Mouse (Mus musculus): ENCODE measurements around the gene Prok1. TPM values are rescaled to one million over a fixed set of nuclear protein-coding genes. Genes with fewer than 3 reads are reported as not detected.

Gene Prok1
- total RNA-seq, 2 experiments from 2014 or later, result not detected

- no peak for DNase-seq
- intact Hi-C loops (cut with DNase I), result loop anchor here (5.0 kb wide), 1 partner anchor 152 kb away; no protein-coding TSS in a partner anchor
These were observed 34.3 kb downstream of the Prok1 start for GRCm38 (mm10) chr3:107205170-107205569.

GRCm38 (mm10) chr3:107204413-107204812 is 35.1 kb downstream of the Prok1 start:
- DNase-seq, result no peak
- intact Hi-C loops (cut with DNase I), result no loop called here

- intact Hi-C loops (cut with DNase I), result no loop called here
- no peak for DNase-seq
These were observed 38.0 kb downstream of the Prok1 start for GRCm38 (mm10) chr3:107201310-107202180.

GRCm38 (mm10) chr3:107188226-107188899 is 51.1 kb downstream of the Prok1 start:
- DNase-seq, result peak; percentile 27 to 56
- intact Hi-C loops (cut with DNase I), result loop anchor here (1.0 to 5.0 kb wide), 2 partner anchors 94 to 286 kb away; no protein-coding TSS in a partner anchor

- no peak for DNase-seq
- intact Hi-C loops (cut with DNase I), result loop anchor here (5.0 kb wide), 1 partner anchor 285 kb away; no protein-coding TSS in a partner anchor
These were observed 52.5 kb downstream of the Prok1 start for GRCm38 (mm10) chr3:107187022-107187421.

- intact Hi-C loops (cut with DNase I), result loop anchor here (5.0 kb wide), 1 partner anchor 283 kb away; no protein-coding TSS in a partner anchor
- no peak for DNase-seq
These were observed 53.9 kb downstream of the Prok1 start for GRCm38 (mm10) chr3:107185597-107185996.

GRCm38 (mm10) chr3:107183178-107183577 is 56.3 kb downstream of the Prok1 start:
- intact Hi-C loops (cut with DNase I), result no loop called here
- peak; percentile 40 to 65 for DNase-seq

Other genes with a start within 250 kb of the Prok1 start
- 1 to 10 TPM in 1 of 2 experiments, under 1 TPM in 1; 0.38 to 2.6 TPM for gene Kcna3, start 203.5 kb downstream of the Prok1 start, total RNA-seq (2021)
- gene Kcna2, start 138.6 kb downstream of the Prok1 start, total RNA-seq (2021), result 1 to 10 TPM in 1 of 2 experiments, under 1 TPM in 1; 0.85 to 1.2 TPM
- gene Kcna10, start 56.7 kb downstream of the Prok1 start, total RNA-seq (2021), result not detected
- not detected for gene Cym, start 18.0 kb downstream of the Prok1 start, total RNA-seq (2021)
- not detected for gene A630076J17Rik, start 9.1 kb downstream of the Prok1 start, total RNA-seq (2021)
- 10 to 100 TPM; 63.2 to 71.3 TPM for gene Lamtor5, start 39.2 kb upstream of the Prok1 start, total RNA-seq (2021)
- under 1 TPM; 0.37 to 0.60 TPM for gene Slc16a4, start 51.5 kb upstream of the Prok1 start, total RNA-seq (2021)
- gene Rbm15, start 94.0 kb upstream of the Prok1 start, total RNA-seq (2021), result 10 to 100 TPM; 24.3 to 26.0 TPM
- gene Kcnc4, start 219.8 kb upstream of the Prok1 start, total RNA-seq (2021), result under 1 TPM; 0.37 to 0.43 TPM